Mouse (Mus musculus) midbrain, embryonic 14.5 days (tissue): ENCODE measurements at regions not wholly inside any gene's neighbourhood (a gene's known extent, or its start where the extent isn't known, plus 50 kb on each side); places are given as distances from the start of the nearest gene placed in this dataset.

ENCODE experiments used
- ATAC-seq: fragments of 200-750 bp; cut with Nextera tagmentation; 2 replicates; pipeline ENCODE4 v1.8.0; 2017; ENCODE audit warnings: moderate number of reproducible peaks, moderate library complexity; ENCODE audit not compliant: low FRiP score, low TSS enrichment
- DNase-seq: peaks from one replicate; pipeline ENCODE4 v3.0.0-alpha.2; 2015
- H3K27ac ChIP-seq: fragments of 300-500 bp; sonication (generic); replicated peaks from 2 replicates; pipeline ENCODE4 v1.5.1; 2014; ENCODE audit warnings: mild to moderate bottlenecking, low read depth, low read length, moderate library complexity
- H3K27me3 ChIP-seq: fragments of 300-500 bp; sonication (generic); 2 replicates; pipeline ENCODE4 v1.6.1; 2014; ENCODE audit warnings: low read length, control low read depth, mixed read lengths; ENCODE audit not compliant: control insufficient read depth, insufficient read depth
- H3K36me3 ChIP-seq: fragments of 300-500 bp; sonication (generic); 2 replicates; pipeline ENCODE4 v1.6.1; 2014; ENCODE audit warnings: low read length, control low read depth; ENCODE audit not compliant: control insufficient read depth, insufficient read depth
- H3K4me1 ChIP-seq: fragments of 300-500 bp; sonication (generic); 2 replicates; pipeline ENCODE4 v1.6.1; 2014; ENCODE audit warnings: mild to moderate bottlenecking, antibody characterized with exemption, low read length, control low read depth; ENCODE audit not compliant: control insufficient read depth, insufficient read depth
- H3K4me2 ChIP-seq: fragments of 300-500 bp; sonication (generic); 2 replicates; pipeline ENCODE4 v1.6.1; 2014; ENCODE audit warnings: mild to moderate bottlenecking, low read length, moderate library complexity
- H3K4me3 ChIP-seq: fragments of 300-500 bp; sonication (generic); replicated peaks from 2 replicates; pipeline ENCODE4 v1.5.1; 2014; ENCODE audit warnings: low read depth, low read length
- H3K9ac ChIP-seq: fragments of 300-500 bp; sonication (generic); replicated peaks from 2 replicates; pipeline ENCODE4 v1.6.1; 2014; ENCODE audit warnings: mild to moderate bottlenecking, low read length, moderate library complexity
- H3K9me3 ChIP-seq: fragments of 300-500 bp; sonication (generic); 2 replicates; pipeline ENCODE4 v1.6.1; 2016; ENCODE audit warnings: low read length, control low read depth, mixed read lengths; ENCODE audit not compliant: control insufficient read depth
- WGBS: fragments of 180-500 bp; shearing (Covaris S2); extraction: QIAGEN DNeasy Blood & Tissue Kit; methylation state at CpG from one replicate; pipeline ENCODE4 v1.1.7; 2014; 5-methylcytosine and 5-hydroxymethylcytosine counted together

DNA sequence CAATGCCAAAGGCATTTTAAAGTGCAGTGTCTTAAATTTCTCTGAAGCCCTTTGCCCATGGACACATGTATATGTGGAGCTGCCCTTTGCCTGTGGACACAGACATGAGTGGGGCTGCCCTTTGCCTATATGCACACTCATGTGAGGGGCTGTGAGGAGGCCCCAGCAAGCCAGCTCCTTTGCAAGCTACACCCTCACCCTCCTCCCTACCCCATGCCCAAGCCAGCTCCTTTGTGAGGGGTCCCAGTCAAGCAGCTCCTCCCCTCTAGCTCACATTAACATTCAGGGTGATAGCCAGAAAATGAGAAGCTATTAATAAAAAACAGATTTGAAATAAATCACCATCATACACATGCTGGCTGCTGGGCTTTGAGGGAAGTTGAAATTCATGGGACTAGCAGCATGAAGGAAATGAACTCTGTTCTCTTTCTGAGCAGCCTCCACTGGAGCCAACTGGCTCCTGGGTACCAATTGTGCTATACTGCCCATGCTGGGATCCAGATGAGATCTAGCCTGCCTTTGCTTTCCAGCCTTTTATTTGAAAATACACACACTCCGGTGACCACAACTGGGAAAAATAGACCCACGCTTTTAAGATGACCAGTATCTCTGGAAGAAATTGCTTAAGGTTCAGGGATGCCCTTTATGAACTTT is 151.4 kb downstream of the Abcc12 start:
- H3K4me3 ChIP-seq = no peak overlapping the region
- H3K9ac ChIP-seq = no peak overlapping the region
- H3K4me2 ChIP-seq = no peak overlapping the region
- no peaks in the 10 kb centered on the region for H3K9me3 ChIP-seq
- peak overlapping the region; percentile 53; the same call in 1 of the 2 replicates for H3K27ac ChIP-seq
- peaks cover 4% of the 10 kb centered on the region; the same call in 1 of the 2 replicates for H3K4me1 ChIP-seq
- H3K36me3 ChIP-seq = no peaks in the 10 kb centered on the region
- ATAC-seq (no peak), DNase-seq (peak; percentile 13)
- WGBS = 92% methylated on average over 2 of the region's 2 CpGs
- H3K27me3 ChIP-seq = no peaks in the 10 kb centered on the region

DNA sequence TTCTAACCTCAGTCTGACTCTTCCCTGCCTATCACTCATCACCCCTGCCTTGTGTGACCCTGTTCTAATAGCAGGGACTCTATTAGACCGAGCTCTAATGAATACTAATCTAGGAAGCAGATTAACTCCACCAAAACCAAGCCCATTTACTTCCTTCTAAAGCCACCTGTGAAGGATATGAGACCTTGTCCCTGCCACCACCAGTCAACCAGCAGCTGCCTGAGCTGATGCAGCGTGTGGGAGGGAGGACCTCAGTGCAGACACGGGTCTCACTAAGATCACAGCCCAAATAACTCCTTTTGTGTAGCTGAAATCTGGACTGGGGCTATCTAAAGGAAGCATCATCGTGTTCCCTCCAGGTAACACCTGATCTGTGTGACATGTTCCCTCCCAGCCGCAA is 152.4 kb downstream of the Abcc12 start:
- Histone ChIP-seq H3K27ac (no peak overlapping the region; the same call in 1 of the 2 replicates), H3K4me1 (peaks cover 4% of the 10 kb centered on the region; the same call in 1 of the 2 replicates), H3K4me2 (no peak overlapping the region), H3K4me3 (no peak overlapping the region), H3K9ac (no peak overlapping the region), H3K27me3 (no peaks in the 10 kb centered on the region), H3K36me3 (no peaks in the 10 kb centered on the region), H3K9me3 (no peaks in the 10 kb centered on the region)
- whole genome bisulfite sequencing = 38% methylated on average over 5 of the region's 5 CpGs
- ATAC-seq = no peak
- DNase-seq = no peak

DNA sequence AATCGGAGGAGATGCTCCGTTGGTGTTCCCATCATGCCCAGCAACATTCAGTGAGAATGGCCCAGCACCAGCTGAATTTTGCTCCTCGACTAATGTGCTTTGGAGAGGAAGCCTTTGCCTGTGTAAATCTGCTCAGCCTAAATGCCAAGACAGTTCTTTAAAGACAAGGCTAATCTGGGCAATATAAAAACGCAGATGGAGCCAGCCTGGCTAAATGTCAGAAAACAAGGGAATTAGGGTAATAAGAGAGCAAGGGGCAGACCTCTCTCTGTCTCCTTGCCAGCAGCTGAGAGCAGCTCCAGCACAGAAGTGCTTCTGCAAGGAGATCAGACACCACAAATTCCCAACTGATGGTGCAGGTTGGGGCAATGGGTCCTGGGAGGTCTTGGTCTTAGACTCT is 154.4 kb downstream of the Abcc12 start:
- Histone ChIP-seq H3K9ac (no peak overlapping the region), H3K4me2 (no peak overlapping the region), H3K27ac (no peak overlapping the region), H3K9me3 (no peaks in the 10 kb centered on the region), H3K4me3 (no peak overlapping the region), H3K4me1 (peaks cover 4% of the 10 kb centered on the region; the same call in 1 of the 2 replicates), H3K27me3 (no peaks in the 10 kb centered on the region), H3K36me3 (no peaks in the 10 kb centered on the region)
- ATAC-seq = no peak
- no peak for DNase-seq
- 51% methylated on average over 4 of the region's 4 CpGs for WGBS

DNA sequence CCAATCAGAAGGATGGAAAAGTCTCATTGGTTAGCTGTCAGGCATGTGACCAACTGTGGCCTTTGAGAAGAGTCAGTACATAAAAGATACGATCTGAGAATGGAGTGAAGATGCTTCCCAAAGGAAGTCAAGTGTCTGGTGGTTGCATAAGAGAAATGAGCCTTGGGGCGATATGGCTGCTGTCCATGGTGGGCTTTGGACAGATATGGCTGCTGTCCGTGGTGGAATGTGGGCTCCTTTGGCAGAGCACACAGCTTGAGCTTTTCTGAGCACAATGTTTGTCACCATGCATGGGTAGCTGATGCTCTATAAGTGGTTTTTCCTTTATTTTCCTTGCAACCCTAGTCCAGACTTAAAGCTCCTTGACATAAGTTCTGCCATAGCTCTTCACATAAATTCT is 155.1 kb downstream of the Abcc12 start:
- no peak overlapping the region for H3K27ac ChIP-seq
- no peaks in the 10 kb centered on the region for H3K27me3 ChIP-seq
- no peak overlapping the region for H3K4me2 ChIP-seq
- no peak for DNase-seq
- no peak overlapping the region for H3K4me3 ChIP-seq
- 87% methylated on average over 3 of the region's 3 CpGs for WGBS
- no peak overlapping the region for H3K9ac ChIP-seq
- peaks cover 4% of the 10 kb centered on the region; the same call in 1 of the 2 replicates for H3K4me1 ChIP-seq
- H3K9me3 ChIP-seq = no peaks in the 10 kb centered on the region
- no peak for ATAC-seq
- no peaks in the 10 kb centered on the region for H3K36me3 ChIP-seq

DNA sequence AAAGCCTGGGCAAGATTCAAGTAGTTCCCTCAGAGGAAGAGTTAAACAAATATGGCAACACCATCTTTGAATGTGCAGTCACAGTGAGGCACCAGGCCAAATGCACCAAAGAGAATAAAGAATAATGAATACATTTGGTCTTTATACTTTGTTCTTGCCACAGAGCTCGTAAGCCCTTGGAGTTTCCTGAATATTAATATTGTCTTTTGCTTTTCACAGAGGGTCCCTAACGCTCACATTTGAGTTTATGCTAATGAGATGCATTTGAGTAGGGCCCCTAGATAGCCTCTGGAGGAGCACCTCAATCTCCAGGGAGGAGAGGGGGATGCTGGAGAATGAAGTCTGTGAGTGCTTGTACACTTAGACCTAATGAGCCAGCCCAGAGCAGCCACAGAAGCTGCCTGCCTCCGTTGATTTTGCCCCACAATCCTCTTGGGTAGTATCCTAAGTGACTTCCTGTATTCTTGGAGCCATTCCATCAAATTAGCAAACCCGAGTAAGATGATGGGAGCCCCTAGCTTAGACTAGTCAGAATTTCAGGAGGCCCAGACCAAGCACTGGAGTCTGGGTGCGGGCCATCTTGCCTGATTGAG is 161.3 kb downstream of the Abcc12 start:
- no peaks in the 10 kb centered on the region for H3K27me3 ChIP-seq
- no peaks in the 10 kb centered on the region for H3K36me3 ChIP-seq
- peak overlapping the region; percentile 60 for H3K27ac ChIP-seq
- H3K4me2 ChIP-seq = no peak overlapping the region
- 36% methylated on average over 5 of the region's 5 CpGs for WGBS
- H3K9ac ChIP-seq = no peak overlapping the region
- ATAC-seq (peak; percentile 72; the same call in 1 of the 2 replicates), DNase-seq (peak; percentile 54)
- no peaks in the 10 kb centered on the region for H3K9me3 ChIP-seq
- H3K4me3 ChIP-seq = no peak overlapping the region
- H3K4me1 ChIP-seq = peaks cover 15% of the 10 kb centered on the region

DNA sequence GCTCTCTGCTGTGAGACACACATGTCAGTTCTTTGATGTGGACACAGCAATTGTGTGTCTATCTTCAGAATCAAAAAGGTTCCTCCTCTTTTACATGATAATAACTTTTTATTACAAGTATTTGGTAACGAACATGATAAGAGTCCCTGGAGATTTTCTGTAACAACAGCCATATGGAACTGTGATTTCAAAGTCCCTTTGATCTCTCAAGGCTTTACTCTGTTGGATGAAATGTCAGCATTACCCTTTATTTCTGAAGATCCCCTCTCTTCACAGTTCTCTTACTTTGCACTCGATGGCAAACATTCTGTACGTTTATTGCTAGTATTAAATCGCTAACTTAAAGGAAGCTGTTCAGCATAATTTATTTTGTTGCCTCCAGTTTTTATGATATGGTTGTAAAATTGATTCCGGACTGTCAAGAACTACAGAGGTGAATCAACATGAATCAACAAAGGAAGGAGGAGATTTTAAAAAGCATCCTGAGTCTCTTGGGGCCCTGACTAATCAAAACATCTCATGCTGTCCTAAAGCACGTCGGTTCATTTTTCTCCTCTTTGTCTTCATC is 162.0 kb downstream of the Abcc12 start:
- WGBS = 18% methylated on average over 7 of the region's 7 CpGs
- no peaks in the 10 kb centered on the region for H3K9me3 ChIP-seq
- ATAC-seq = peak; percentile 50; the same call in 1 of the 2 replicates
- no peak overlapping the region for H3K9ac ChIP-seq
- no peak overlapping the region for H3K4me2 ChIP-seq
- peak overlapping the region; percentile 60 for H3K27ac ChIP-seq
- H3K4me3 ChIP-seq = no peak overlapping the region
- H3K27me3 ChIP-seq = no peaks in the 10 kb centered on the region
- no peaks in the 10 kb centered on the region for H3K36me3 ChIP-seq
- peak; percentile 68 for DNase-seq
- peaks cover 15% of the 10 kb centered on the region for H3K4me1 ChIP-seq

DNA sequence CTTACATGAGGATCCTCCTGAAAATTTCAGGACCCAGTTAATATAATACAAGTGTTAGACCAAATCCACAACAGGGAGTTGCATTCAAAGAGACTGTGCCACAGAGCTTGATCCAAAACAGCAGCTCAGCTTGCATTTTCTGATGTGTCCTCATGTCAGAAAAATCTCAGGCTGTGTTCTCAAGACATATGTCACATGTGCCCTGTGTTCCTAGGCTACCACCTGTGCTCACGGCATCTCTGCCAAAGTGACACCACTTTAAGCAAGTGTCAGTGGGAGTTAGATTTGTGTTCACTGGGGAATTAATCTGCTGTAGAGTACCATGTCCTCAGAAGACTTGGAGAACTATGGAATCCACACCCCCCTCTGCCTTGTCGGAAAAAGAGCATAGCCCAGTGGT is 165.3 kb downstream of the Abcc12 start:
- no peak overlapping the region for H3K4me2 ChIP-seq
- no peaks in the 10 kb centered on the region for H3K9me3 ChIP-seq
- no peak overlapping the region for H3K27ac ChIP-seq
- peaks cover 15% of the 10 kb centered on the region for H3K4me1 ChIP-seq
- H3K27me3 ChIP-seq = no peaks in the 10 kb centered on the region
- 89% methylated on average over 2 of the region's 2 CpGs for WGBS
- ATAC-seq (no peak), DNase-seq (no peak)
- H3K36me3 ChIP-seq = no peaks in the 10 kb centered on the region
- no peak overlapping the region for H3K9ac ChIP-seq
- H3K4me3 ChIP-seq = no peak overlapping the region

DNA sequence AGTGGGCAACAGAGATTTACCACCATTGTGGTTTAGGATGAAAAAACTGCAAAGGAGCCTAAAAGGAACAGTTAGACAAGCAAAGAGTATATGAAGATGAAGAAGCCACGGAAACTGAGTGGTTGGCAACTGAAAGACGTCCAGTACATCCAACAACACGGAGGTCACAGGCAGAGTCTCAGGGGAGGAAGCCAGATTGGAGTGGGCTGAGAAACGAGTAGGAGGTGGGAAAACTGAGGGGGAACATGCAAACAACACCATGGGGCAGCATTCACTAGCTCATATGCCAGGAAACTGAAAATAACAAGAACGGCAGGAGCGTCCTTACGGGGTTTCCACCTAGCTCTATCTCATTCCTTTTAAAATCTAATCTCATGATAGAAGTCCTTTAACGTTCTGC is 169.3 kb downstream of the Abcc12 start:
- Histone ChIP-seq H3K4me3 (no peak overlapping the region), H3K36me3 (no peaks in the 10 kb centered on the region), H3K4me1 (no peaks in the 10 kb centered on the region), H3K4me2 (no peak overlapping the region), H3K27ac (no peak overlapping the region), H3K9ac (no peak overlapping the region), H3K9me3 (no peaks in the 10 kb centered on the region), H3K27me3 (no peaks in the 10 kb centered on the region)
- ATAC-seq = no peak
- no peak for DNase-seq
- WGBS = 86% methylated on average over 8 of the region's 8 CpGs

DNA sequence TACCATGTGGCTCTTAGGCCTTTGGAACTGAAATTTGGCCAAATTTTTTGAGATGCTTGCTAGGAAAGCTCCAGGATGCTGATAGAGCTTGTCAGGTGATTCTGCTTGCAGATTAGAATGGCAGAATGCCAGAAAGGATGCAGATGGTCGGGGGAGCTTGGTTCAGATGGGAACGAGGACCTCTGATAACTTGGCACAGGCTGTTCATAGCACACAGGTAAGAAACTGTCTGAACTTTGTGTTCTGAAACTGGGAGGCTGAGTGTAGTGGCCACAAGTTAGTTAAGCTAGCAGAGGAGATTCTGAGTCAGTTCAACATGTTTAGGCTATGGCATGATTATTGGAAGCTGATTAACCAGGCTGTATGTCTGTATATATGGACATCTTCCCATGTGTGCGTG is 174.3 kb downstream of the Abcc12 start:
- Histone ChIP-seq H3K4me2 (no peak overlapping the region), H3K9ac (no peak overlapping the region), H3K4me1 (0 out of 2 replicates have a peak, but pooled peaks cover 4% of the 10 kb centered on the region), H3K27ac (no peak overlapping the region), H3K4me3 (no peak overlapping the region), H3K36me3 (no peaks in the 10 kb centered on the region), H3K9me3 (no peaks in the 10 kb centered on the region), H3K27me3 (no peaks in the 10 kb centered on the region)
- 74% methylated on average over 3 of the region's 3 CpGs for whole genome bisulfite sequencing
- no peak for DNase-seq
- ATAC-seq = no peak
